Mouse (Mus musculus) cerebellum, adult 2 months (tissue): ENCODE measurements around the gene Pctp.

ENCODE experiments used
- CTCF ChIP-seq: fragments of 200-500 bp; IDR thresholded peaks from 2 replicates; pipeline ENCODE4 v1.5.1; 2011; ENCODE audit warnings: low read depth, mild to moderate bottlenecking, control low read depth, low read length, moderate library complexity, borderline replicate concordance; ENCODE audit not compliant: insufficient read depth
- POLR2A ChIP-seq: fragments of 200-500 bp; IDR thresholded peaks from 2 replicates; pipeline ENCODE4 v1.6.1; 2011; ENCODE audit warnings: low read length, control low read depth, borderline replicate concordance; ENCODE audit not compliant: insufficient read depth

DNA sequence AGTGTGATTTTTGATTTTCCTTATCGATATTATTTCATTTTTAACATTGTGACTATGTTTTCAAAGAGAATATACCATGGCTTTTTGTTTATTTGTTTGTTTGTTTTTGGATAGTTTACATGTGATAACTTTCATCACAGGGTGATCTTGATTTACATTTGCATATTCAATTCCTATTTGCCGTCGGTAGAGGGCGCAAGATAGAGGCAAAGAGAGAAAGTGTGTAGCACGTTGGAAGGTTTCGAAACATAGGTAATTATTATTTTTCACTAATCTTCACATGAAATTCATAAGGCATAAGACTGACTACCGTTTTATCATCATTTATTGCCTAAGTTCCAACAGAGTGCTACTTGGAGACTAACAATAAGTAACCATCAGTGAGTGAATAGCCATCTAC lies 16.5 kb upstream of the Pctp start:
- no peak for TF ChIP-seq CTCF
- TF ChIP-seq POLR2A = no peak
